14 mouse cellular contexts compared by ENCODE assay signal in genomic region chr5:72896478-72897279, GRCm38 (mm10). TPM values are rescaled to one million over a fixed set of nuclear protein-coding genes. Genes with fewer than 3 reads are reported as not detected.
DNase-seq lines count a peak whose midpoint lies in the region; ATAC-seq and TF ChIP-seq lines count a peak whose summit lies in the region.
"Had no signal": no experiment of that assay in that cellular context is flagged by ENCODE, and none has a peak within 500 bp of the region (broad histone marks: within the 10 kb centered on the region; RNA-seq: fewer than 3 reads in every experiment).

No protein-coding gene starts in this region.

- no peaks in the 10 kb centered on the region for H3K79me2 ChIP-seq in myocyte (ENCODE audit: control insufficient read depth, insufficient read depth)

- DNase-seq in kidney, adult 8-10 months = no peak
- peak; percentile 81 for DNase-seq in heart, adult 8-10 months (ENCODE audit: low spot score)
- peak; percentile 33 for DNase-seq in heart, postnatal 4 days
- DNase-seq in thymus, postnatal 25 days = no peak
- no peak for DNase-seq in thymus, postnatal 10 days (ENCODE audit: low spot score in 2 of 2)
- DNase-seq: cerebellum, adult 9-10 months; gastrocnemius, postnatal 25 days; kidney, adult 11 months; layer of hippocampus, postnatal 36 days had no signal

- H3K27ac ChIP-seq in kidney, embryonic 16.5 days (ENCODE audit: low read length) = no peak overlapping the region
- H3K27ac ChIP-seq in midbrain, embryonic 16.5 days (ENCODE audit: low read length) = no peak overlapping the region
- H3K27ac ChIP-seq: embryonic facial prominence, embryonic 13.5 days had no signal

- no peak overlapping the region for H3K4me3 ChIP-seq in kidney, embryonic 16.5 days (ENCODE audit: low read length)
- no peak overlapping the region for H3K4me3 ChIP-seq in myocyte
- no peak overlapping the region for H3K4me3 ChIP-seq in midbrain, embryonic 16.5 days (ENCODE audit: low read depth, low read length)
- H3K4me3 ChIP-seq: embryonic facial prominence, embryonic 13.5 days had no signal

- H3K27me3 ChIP-seq in kidney, embryonic 16.5 days (ENCODE audit: insufficient read depth, low read length) = no peaks in the 10 kb centered on the region
- H3K27me3 ChIP-seq in myocyte (ENCODE audit: control insufficient read depth, insufficient read depth, insufficient read length) = no peaks in the 10 kb centered on the region
- no peaks in the 10 kb centered on the region for H3K27me3 ChIP-seq in midbrain, embryonic 16.5 days (ENCODE audit: control insufficient read depth, insufficient read depth, low read depth, low read length)
- H3K27me3 ChIP-seq: embryonic facial prominence, embryonic 13.5 days had no signal

- no peak overlapping the region for H3K4me2 ChIP-seq in kidney, embryonic 16.5 days (replicated peaks; ENCODE audit: low read depth, low read length)
- H3K4me2 ChIP-seq in myocyte (ENCODE audit: low read depth) = no peak overlapping the region
- H3K4me2 ChIP-seq in midbrain, embryonic 16.5 days (ENCODE audit: low read length) = no peak overlapping the region
- H3K4me2 ChIP-seq: embryonic facial prominence, embryonic 13.5 days had no signal

- no peak overlapping the region for H3ac ChIP-seq in myocyte (ENCODE audit: control insufficient read depth, insufficient read length)

- no peaks in the 10 kb centered on the region for H3K36me3 ChIP-seq in kidney, embryonic 16.5 days (ENCODE audit: insufficient read depth, low read length)
- no peaks in the 10 kb centered on the region for H3K36me3 ChIP-seq in myocyte (ENCODE audit: control insufficient read depth, insufficient read depth)
- no peaks in the 10 kb centered on the region for H3K36me3 ChIP-seq in midbrain, embryonic 16.5 days (ENCODE audit: control insufficient read depth, insufficient read depth, low read length)
- H3K36me3 ChIP-seq: embryonic facial prominence, embryonic 13.5 days had no signal

- 0 out of 2 replicates have a peak, but pooled peaks have one; percentile 12 for ATAC-seq in kidney, embryonic 16.5 days (ENCODE audit: low FRiP score, low TSS enrichment)
- ATAC-seq in midbrain, embryonic 16.5 days = no peak
- ATAC-seq: forebrain, embryonic 14.5 days had no signal

- H3K9me3 ChIP-seq in kidney, embryonic 16.5 days (ENCODE audit: low read length) = no peaks in the 10 kb centered on the region
- H3K9me3 ChIP-seq in midbrain, embryonic 16.5 days (replicated peaks; ENCODE audit: control insufficient read depth, low read length, poor library complexity, severe bottlenecking) = no peaks in the 10 kb centered on the region
- H3K9me3 ChIP-seq: embryonic facial prominence, embryonic 13.5 days had no signal

- 72% methylated on average over 18 of the region's 18 CpGs for WGBS in kidney, embryonic 16.5 days
- 67% methylated on average over 18 of the region's 18 CpGs for WGBS in midbrain, embryonic 16.5 days

- H3K9ac ChIP-seq in kidney, embryonic 16.5 days (replicated peaks; ENCODE audit: low read length) = no peak overlapping the region
- H3K9ac ChIP-seq in midbrain, embryonic 16.5 days (ENCODE audit: low read depth, low read length) = no peak overlapping the region
- H3K9ac ChIP-seq: embryonic facial prominence, embryonic 13.5 days had no signal

- no peak for TF ChIP-seq POLR2A in myocyte (IDR thresholded peaks at IDR 0.05; ENCODE audit: insufficient read length, low read depth)

- H3K4me1 ChIP-seq in kidney, embryonic 16.5 days (ENCODE audit: insufficient read depth, low read length) = peaks cover 5% of the 10 kb centered on the region
- H3K4me1 ChIP-seq in midbrain, embryonic 16.5 days (ENCODE audit: control insufficient read depth, insufficient read depth, low read length) = no peaks in the 10 kb centered on the region
- H3K4me1 ChIP-seq: embryonic facial prominence, embryonic 13.5 days had no signal

TF ChIP-seq in myocyte, 11 proteins besides CTCF, POLR2A, EP300 and RAD21:
- peak; percentile 66 for TF ChIP-seq USF1 (IDR thresholded peaks at IDR 0.05; ENCODE audit: low read depth)
- no peak for TF ChIP-seq POLR2AphosphoS2 (IDR thresholded peaks at IDR 0.05; ENCODE audit: insufficient read length, low read depth)
- no peak for TF ChIP-seq REST (IDR thresholded peaks at IDR 0.05; ENCODE audit: insufficient read depth, insufficient read length)
- TF ChIP-seq TCF12 (IDR thresholded peaks at IDR 0.05; ENCODE audit: insufficient read depth, poor library complexity, severe bottlenecking) = no peak
- no peak for TF ChIP-seq TCF3 (IDR thresholded peaks at IDR 0.05; ENCODE audit: insufficient read length, low read depth)
- no peak for TF ChIP-seq E2F4 (IDR thresholded peaks at IDR 0.05; ENCODE audit: insufficient read depth)
- TF ChIP-seq SRF (IDR thresholded peaks at IDR 0.05; ENCODE audit: control insufficient read depth, insufficient read length, low read depth) = no peak
- peak in 1 of 3 experiments; percentile 64 for TF ChIP-seq MYOG (IDR thresholded peaks at IDR 0.05; ENCODE audit: control insufficient read depth in 1 of 3, insufficient read depth in 1 of 3, insufficient read length in 2 of 3, low read depth in 2 of 3)
- no peak for TF ChIP-seq MAX (IDR thresholded peaks at IDR 0.05; ENCODE audit: low read depth)
- TF ChIP-seq MYOD1 (IDR thresholded peaks at IDR 0.05; ENCODE audit: control insufficient read depth in 1 of 3, insufficient read length in 2 of 3, low read depth in 2 of 3) = no peak
TF ChIP-seq in myocyte: peak in this region for 2.

RNA-seq across cellular contexts. Expression of gene Slain2, which starts 17.4 kb away (rescaled TPM):
- 11.8 and 12.6 TPM in 2 replicates for polyA plus RNA-seq in kidney, embryonic 16.5 days (2015; fragmentation: Nextera tagmentation; extraction: Ambion mirVana)
- total RNA-seq in heart, adult 8-10 months (2022) = 100 to 1,000 TPM; 140 to 190 (median 176) TPM
- 100 to 1,000 TPM; 116 to 121 TPM for total RNA-seq in heart, postnatal 4 days (2021)
- polyA plus RNA-seq in myocyte (2012; fragmentation: generic; extraction: Trizol) = 19.0 TPM
- polyA plus RNA-seq in midbrain, embryonic 16.5 days (2015; fragmentation: Nextera tagmentation; extraction: Ambion mirVana) = 15.1 and 15.2 TPM in 2 replicates

RNA-seq across cellular contexts. Expression of gene Tec, which starts 28.4 kb away (rescaled TPM):
- 11.2 and 12.1 TPM in 2 replicates for polyA plus RNA-seq in kidney, embryonic 16.5 days (2015; fragmentation: Nextera tagmentation; extraction: Ambion mirVana)
- 10 to 100 TPM; 13.2 to 14.5 (median 13.5) TPM for total RNA-seq in heart, adult 8-10 months (2022)
- total RNA-seq in heart, postnatal 4 days (2021) = 10 to 100 TPM; 13.2 TPM
- 1.5 TPM for polyA plus RNA-seq in myocyte (2012; fragmentation: generic; extraction: Trizol)
- 4.6 and 5.4 TPM in 2 replicates for polyA plus RNA-seq in midbrain, embryonic 16.5 days (2015; fragmentation: Nextera tagmentation; extraction: Ambion mirVana)

Comparison
In these comparisons a context has a peak if more than half of its experiments do, and no peak if none do; other contexts are left out.
1. DNase-seq: peak in heart, adult 8-10 months (single experiment) and heart, postnatal 4 days (single experiment); none in kidney, adult 8-10 months (0 of 2), thymus, postnatal 25 days (single experiment) and thymus, postnatal 10 days (0 of 2).